Mouse (Mus musculus): ENCODE results near the gene Gabrg3.

Gabrg3 gene

DNA sequence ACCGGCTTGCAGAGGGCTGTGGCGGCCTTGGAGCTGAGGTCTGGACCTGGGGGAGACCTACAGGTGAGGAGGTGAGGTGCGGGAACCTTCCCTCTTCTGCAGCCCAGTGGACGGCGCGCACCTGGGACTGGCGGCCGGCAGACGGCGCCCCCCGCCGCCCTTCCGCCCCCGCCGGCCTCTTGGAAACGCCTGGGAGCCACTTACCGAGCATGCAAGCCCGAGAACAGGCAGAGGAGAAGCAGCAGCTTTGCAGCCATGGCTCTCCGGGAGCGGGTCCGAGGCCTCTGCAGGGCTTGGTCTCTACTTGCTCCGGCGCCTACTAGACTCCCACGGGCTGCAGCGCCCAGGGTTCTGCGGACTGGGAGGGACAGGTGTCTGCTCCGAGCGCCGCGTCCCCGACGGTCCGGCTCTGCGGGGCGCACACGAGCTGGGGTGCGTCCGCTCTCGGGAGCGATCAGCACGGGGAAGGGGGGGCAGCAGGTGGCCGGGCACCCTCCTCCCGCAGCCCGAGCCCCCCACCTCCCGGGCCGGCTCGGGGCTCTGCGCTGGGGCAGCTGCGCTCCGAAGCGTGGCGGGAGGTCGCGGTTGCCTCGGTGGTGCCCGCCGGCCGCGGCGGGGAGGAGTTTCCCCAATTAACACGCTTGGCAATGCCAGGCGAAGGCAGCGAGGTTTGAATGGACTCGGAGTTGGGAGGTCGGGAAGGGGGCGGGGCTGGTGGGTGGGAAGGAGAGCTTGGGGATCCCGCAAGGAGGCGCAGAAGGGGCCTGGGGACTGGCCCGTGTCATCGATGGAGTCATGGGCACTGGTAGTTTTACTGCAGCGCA, at the start of gene Gabrg3:
TSS of gene Gabrg3 (minus strand) at position 672 of the 824 bp plus-strand sequence.
- DNase-seq = no peak

DNA sequence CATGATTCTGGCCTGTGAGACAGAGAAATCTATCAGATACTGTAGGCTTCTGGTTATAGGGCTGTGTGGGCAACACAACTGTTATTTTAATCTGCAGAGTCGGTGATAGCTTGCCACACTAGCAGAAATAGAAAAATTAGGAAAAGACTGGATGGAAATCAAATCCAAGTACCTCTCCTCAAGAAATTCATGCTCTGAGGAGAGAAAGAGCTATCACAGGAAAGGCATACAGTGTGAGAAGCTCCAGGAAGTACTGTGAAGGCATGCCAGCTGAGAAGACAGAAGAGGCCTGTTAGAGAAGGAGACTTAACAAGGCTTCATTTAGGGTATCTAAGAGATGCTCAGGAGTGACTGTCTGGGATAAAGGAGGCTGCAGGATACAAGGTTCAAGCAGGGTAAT, 35.7 kb upstream of the Gabrg3 start:
- no peak for DNase-seq

DNA sequence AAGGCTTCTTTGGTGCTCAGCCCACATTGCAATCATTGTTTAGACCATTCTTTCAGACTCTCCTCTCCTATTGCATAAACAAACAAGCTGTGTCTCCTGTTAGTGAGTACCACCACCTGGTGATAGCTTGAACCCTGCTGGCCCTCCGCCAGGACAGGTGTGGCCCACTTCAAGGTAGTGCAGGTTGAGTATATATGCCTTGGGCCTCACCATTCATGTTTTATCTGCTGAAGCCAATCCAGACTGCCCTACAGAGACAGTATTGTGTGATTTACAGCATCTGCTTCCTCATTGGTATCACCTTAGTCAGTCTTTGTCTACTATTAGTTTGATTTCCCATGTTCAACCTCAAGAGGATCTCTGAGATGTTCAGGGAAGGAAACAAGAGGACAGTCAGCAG, 34.1 kb upstream of the Gabrg3 start:
- no peak for DNase-seq

DNA sequence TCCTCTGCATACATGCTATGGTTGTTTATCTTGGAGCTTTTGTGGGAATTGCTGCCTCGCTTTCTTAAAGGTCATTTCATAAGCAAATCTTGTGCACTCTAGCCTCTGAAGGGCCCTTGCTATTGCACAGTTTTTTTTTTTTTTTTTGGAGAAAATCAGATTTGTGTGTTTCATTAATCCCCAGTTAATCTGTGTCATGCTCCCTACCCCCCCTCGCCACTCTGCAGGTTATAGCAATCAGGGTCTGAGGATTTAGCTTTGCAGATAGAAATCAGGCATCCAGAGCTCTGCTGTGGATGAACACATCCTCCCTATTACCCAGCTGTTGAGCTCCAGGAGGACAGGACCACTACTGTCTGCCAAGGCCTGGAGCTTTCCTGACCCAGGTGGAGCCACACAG, 32.4 kb upstream of the Gabrg3 start, which contains the start of gene Gabrb3:
TSS of gene Gabrb3 (plus strand) at position 301 of the 400 bp plus-strand sequence.
- no peak for DNase-seq

DNA sequence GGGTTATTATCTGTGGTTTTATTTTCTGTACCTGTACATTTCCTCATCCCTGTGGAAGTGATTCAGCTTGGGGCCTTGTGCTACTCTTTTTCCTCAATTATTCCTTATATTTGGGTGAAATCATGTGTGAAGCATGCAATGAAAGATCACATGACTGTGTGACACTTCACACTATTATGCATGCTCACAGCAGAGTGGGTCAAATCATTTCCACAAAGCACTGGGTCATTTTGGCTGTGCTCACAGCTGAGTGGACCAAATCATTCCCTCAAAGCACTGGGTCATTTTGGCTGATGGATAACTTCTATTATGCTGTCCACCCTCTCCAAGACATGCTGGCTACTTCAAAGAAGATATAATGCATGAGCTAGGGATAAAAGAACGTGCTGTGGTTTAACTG, 25.9 kb upstream of the Gabrg3 start:
- DNase-seq = no peak

DNA sequence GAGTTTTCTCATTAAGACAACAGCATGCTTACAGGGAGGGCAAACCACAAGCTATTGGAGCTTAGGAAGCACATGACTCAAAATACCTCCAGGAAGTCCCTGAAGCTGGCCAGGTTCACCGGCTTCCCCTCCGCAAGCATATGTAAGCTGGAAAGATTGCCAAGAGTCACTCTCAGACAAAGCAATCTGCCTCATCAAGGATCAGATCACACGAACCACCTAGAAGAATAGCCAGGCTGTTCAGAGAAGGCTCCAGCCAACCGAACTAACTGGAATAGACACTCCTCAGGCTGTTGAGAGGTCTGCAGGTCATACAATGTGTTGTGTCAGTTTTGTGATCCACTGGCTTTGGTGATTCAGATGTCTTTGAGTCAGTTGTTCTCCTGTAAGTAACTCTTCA, 24.2 kb upstream of the Gabrg3 start:
- no peak for DNase-seq

DNA sequence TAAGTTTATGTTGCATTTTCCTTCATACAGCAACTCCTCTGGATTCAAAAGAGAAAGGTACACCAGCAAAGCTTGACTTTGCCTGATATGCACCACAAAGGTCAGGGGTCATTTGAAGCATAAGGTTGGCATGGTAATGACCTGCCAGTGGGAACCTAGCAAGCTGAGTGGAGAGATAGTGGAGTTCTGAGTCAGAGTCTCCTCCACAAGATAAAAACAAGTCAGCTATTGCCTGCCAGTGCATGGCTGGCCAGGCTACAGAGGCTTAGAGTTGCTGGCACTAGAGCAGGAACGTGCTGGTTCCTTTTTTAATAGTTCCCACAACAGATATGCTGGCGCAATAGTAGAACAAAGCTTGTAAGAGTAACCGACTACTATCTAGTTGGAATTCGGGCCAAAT, 6.6 kb upstream of the Gabrg3 start:
- no peak for DNase-seq

DNA sequence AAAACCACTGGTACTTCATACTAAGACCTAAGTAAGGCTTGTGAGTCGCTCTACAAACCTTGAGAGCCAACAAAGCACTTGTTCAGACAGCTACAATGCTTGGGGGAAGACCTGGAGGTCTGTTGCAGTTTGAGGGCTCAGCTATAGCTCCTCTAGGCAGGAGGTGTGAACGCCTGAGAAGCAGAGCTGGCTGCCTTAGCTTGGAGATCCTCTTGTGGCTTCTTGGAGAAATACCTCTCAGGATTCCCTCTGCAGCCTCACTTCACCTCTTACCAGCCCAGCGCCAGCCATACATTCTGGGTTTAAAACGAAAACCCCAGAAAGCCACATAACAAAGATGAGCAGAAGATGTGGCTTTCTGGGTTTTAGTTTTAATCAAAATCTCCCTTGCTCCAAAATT, 3.1 kb upstream of the Gabrg3 start:
- no peak for DNase-seq

DNA sequence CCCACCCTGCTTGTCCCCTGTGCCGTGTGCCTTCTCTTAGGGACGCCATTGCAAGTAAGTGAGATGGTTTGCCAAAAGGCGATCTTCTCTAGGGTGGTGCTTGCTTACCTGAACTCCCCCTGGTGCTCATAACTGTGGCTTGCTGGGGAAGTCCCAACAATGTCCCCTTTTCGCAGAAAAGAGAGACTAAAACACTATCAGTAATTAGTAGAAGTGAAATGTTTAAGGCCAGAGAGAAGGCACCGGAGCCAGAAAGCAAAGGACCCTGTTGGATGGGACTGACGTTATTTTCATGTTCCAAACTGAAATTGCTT, 310 bp upstream of the Gabrg3 start:
- no peak for DNase-seq

DNA sequence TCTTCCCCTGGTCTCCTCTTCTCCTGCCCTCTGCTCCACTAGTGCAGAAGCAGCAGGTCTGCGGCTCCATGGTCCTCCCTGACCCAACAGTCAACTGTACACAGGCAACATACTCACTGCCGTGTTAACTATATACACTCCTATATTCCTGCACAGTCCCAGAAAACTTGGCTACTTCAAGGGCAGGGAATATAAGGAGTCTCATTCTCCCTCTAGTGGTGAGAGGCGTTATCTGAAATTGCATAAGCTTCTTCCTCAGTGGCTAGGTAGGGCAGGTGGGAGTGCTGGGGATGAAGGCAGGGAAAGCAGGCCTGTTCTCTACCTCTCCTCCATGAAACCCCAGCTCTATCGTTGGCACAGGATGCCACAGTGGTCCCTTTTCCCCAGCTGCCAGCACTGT, 2.9 kb downstream of the Gabrg3 start:
- no peak for DNase-seq

DNA sequence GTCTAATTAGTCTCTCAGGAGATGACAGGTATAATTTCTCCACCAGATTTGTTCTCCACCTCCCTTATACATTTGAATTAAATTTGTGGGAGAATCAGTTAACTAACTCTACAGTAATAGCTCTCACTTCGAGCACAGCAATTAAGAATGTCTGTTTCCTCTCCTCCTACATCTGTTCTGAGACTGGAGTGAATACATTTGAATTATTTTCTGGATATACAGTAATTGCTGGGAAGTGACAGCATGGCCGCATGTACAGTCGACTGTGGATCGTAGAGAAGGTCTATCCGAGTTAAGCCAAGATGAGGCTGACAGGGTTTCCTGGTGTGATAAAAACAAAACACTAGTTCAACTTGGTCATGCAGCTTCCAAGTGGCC, 21.0 kb downstream of the Gabrg3 start:
- no peak for DNase-seq

DNA sequence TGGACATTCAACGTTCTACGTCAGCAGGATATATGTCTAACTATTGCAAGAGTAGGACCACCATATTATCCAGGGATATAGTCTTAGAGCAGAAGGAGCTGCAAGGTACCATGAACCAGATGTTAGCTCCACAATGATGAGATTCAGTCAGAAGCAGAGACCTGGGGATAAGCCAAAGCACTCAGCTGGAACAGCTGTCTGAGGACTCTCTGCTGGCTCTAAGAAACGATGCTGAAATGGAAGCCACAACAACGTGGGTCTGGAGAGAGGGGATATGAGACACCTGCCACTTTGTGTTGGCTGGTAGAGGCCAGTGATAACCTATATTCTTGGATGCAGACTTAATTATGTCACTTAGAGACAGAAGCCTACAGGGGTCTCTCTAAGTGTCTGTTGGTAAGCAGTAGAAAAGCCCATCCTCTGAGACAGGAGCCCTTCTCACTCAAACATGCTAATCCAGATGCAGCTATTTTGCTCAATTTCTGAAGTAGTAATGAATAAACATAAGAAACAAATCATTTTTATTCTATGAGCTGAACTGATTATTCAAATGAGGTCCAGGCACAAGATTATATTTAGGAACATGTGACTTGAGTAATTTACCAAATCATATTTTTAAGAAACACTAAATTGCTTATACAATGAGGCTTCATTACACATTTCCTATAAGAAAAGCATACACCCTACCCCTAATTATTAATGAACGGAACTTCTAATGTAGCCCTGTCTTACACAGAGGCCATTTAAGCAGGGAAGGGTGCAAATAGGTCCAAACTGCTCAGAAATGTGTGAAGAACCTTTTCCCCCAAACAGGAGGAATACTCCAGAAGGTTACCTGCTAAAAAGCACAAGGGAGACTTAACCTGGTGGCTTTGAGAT, 21.6 kb downstream of the Gabrg3 start:
- no peak for DNase-seq

DNA sequence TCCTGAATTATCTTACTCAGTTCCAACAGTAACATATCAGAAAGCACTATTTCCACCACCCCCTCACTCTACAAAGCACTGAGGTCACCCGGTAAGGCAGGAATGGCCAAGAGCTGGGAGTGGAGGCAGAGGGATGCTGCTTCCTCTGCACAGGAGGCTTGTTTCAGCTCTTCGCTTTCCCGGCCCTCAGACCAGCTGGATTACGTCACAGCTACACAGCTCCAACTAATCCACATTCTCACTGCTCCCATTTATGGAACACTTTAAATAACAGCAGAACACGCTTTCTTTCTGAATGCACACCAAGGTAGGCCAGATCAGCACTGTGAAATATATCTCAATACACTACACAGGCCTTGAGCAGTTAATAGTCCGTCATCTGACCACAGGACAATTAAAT, 23.2 kb downstream of the Gabrg3 start:
- DNase-seq = no peak

DNA sequence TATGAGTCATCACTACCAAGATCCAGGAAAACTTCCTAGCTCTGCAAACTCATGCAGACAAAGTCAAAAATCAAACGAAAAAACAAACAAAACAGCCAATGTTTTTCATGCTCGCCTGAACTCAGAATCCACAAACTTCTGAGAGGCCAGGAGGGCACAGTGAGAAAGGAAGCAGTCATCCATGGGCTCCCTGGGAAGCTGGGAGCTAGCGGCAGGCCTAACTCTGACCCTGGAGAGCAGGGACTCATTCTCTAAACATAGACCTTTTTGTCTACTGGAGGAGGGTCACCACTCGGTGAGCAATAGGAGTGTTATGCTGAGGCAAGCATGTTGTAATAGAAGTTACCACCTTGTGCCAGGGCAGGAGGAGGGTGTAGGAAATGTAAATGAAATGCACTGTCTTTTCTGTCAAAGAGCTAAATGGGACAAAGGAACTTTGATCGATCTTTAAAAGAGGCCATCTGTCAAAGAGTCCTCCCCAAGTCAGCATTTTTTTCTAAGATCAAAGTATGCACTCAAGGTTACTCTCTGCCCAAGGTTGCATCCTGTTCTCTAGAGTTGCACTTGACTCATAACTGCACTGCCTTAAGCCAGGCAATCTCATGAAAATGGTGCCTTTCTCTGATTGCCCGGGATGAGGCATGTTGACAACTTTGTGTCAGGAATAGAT, 29.0 kb downstream of the Gabrg3 start:
- no peak for DNase-seq

DNA sequence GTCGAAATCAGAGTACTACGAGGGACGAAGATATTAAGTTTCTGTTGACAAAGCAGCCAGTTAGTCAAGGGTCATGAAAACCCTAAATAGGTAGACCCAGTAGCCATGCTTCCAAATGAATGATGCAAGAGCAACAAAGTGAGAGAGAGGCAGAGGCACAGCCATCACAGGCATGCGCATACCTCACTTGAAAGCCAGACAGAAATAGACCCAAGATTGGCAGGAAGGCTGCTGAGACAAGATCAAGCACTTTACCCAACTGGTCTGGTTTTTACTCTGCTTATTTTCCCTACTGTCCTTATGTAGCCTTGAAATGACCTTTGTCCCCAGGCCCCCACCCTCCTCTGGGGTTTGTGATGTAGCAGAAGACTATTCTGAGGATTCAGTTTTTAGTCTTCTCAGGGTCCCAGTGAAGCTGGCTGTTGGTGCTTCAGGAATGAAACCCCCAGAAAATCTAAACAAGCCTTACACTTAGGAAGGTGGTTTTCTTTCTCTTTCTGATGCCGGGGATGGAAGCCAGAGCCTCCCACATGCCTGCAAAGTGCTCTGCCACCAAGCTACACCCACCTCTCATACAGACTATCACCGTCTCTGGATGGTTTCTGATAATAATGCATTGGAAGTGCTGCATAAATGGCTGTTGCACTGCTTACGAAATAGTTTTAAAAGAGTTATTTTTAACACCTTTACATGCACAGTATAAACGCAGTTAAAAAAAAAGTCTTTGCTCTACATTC, 30.3 kb downstream of the Gabrg3 start:
- DNase-seq = no peak

DNA sequence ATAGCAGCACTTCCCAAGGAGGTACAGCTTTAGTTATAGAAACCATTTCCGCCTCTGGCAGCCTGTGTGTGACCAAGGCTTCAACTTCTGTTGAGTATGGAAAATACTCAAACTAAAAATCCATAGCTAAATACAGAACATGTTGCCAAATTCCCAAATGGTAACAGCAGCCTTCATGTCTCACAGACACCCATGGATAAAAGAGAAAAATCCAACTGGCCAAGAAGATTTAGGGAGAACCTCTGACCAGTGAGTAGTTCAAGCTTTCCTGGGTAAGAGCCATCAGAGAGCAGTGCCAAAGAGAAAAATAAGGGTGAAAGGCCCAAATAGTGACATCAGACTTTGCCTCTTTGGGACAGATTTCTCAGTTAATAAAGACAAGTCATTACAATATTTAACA, 38.2 kb downstream of the Gabrg3 start:
- DNase-seq = no peak

DNA sequence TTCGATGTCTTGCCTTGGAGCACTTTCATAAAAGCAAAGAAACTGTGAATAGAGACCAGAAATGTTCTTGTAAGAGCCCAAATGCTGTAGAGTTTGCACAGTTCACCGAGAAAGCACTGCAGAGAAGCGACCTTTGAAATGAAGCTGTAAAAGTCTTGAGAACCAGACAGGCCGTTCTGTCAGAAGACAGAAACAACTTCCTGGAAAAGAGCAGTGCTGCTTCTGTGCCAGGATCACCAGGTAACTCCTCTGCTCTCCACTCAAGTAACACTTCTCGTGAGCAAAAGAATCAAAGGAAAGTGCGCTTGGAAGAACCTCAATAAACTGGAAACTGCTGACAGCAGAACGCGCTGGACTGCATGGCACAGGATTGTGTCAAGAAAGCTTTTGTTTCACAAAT, 45.1 kb downstream of the Gabrg3 start:
- DNase-seq = no peak

DNA sequence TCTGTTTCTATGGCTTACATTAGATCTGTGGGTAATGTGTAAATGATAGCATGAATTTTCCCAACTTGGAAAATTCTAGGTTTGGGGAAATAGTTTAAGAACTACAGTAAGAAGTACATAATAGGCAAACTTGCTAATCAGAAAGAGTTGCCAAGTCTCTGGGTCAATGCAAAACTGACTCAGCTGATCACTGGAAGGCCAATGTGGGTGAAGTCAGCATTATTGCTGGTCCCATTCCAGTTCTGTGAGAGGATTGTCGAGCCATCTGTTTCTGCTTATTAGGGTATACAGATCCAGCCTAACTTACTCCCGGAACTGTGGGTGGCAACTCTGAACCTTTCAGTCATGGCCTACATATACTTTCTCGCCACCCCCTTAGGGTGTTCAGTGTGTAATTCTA, 55.8 kb downstream of the Gabrg3 start:
- DNase-seq = no peak

DNA sequence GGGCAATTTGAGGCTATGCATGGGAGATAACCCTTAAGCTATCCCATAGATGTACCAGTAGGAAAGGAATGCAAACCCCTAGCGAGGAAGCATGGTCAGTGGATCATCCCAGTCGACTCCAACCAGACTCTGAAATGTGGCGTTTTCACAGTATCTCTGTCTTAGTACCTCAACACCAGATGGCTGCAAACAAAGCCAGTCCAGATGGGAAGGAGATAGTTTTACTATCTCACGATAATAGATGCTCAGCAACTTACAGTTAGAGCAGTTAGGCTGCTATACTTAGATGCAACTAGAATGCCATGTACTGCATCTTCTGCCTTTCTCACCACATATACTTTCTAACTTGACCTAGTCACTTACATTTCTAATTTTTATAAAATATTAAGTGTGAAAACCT, 56.7 kb downstream of the Gabrg3 start:
- DNase-seq = no peak

DNA sequence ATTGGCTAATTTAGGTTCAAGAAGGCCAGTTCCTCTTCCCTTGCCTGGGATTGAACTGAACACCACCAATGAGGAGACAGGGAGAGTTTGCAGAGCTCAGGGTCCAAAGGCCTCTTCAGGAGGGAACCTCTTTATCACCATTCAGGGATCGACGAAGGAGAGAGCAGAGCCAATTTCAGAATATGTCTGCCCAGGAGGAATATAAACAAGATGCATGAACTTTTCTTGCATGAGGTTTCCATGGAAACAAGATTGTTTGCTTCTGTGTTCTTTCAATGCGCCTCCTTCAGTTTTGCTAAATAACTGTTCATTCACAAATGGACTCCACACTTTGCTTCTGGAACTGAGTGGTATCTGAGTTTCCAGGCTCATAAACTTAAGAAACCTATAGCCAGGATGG, 62.5 kb downstream of the Gabrg3 start:
- DNase-seq = no peak

DNA sequence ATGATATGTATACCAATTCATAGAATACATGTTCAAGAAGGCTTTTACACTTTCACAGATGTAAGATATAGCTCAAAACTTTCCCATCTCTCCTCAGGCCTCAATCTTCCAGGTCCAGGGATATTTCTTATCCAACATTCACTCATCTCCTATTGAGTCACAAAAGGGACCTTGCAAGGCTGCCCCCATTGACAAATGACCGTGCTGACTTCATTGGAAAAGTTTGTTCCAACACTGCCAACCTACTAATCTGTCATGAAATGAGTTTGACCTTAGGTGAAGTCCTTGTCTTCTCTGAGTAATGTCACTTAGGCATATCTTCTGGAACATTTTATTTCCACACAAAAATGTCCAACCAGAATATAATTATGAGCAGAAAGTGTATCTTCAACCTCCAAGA, 64.9 kb downstream of the Gabrg3 start:
- no peak for DNase-seq

DNA sequence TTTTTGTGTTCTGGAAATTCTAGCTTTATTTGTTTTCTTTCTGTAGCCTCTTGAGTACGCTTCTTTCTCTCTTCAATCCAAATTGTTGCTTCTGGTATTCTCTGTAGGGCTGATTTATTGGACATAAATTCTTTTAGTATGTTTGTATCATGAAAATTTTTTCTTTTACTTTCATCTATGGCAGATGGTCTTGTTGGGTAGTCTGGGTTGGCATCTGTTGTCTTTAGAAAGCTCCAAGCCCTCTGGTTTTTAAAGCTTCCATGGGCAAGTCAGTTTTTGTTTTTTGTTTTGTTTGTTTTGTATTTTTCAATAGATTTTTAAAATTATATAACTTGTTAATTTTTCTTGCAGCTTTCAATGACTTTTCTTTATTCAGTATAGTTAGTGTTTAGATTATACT, 72.0 kb downstream of the Gabrg3 start:
- no peak for DNase-seq

DNA sequence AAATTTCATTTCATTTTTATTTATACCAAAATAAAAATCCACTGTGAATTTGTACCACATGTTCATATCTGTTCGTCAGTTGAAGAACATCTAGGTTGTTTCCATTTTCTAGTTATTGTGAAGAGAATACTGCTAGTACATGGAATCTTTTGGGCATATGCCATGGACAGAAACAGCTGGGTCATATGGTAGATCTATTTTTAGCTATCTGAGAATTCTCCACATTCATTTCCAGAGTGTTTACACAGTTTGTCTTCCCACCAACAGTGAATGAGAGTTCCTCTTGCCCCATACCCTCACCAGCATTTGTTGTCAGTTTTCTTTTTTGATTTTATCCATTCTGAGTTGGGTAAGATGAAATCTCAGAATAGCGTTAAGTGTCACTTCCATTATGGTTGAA, 75.0 kb downstream of the Gabrg3 start:
- no peak for DNase-seq
